Mouse (Mus musculus): ENCODE data around the gene Wdr89. TPM values are rescaled to one million over a fixed set of nuclear protein-coding genes. Genes with fewer than 3 reads are reported as not detected.
"Not testable (repeated sequence)": the region's sequence is repeated elsewhere in the genome, so short reads cannot be mapped to it uniquely, and the experiment has no call there.

The Wdr89 gene
- polyA plus RNA-seq (2012; rRNA removed) = 7.0 and 7.5 TPM in 2 replicates

DNA sequence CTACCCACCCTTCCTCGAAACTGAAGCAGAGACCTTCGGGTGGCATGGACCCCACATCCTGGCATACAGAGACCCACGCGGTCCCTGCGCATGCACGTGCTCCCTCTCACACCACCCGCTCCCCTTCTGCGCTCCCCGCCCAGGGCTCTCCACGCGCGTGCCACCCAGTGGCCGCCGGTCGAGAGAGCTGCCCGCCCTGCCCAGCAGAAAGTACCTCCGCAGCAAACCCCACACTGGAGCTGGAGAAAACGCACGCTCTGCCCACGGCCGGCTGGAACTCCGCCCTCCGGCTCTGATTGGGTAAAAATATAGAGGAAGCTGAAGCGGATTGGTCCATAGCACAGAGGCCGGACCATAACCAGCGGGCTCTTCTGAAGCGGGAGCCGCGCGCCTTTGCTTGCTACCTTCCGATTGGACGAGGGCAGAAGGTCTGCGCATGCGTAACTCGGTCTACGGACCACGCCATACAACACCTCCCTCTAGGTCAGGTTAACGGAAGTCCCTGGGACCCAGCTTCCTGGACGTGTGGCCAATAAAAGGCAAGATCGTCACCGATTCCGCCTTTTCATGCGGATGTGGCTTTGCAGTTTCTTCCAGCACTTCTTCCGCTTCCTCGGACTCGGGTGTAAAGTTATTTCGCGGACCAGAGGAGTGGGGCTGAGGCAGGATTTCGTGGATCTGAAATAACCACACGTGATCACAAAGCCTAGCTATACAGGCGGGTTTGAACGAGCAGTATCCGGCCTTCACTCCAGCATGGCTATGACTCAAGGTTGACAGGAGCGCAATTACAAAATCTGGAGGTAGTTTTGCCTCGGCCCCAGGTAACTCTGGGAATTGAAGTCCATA lies at the start of gene Wdr89:
TSS of gene Wdr89 (minus strand) at position 280 of the 849 bp plus-strand sequence.
- Histone ChIP-seq H3K4me3 (ENCODE audit: insufficient read depth, low read length) (peak within 1 kb of the TSS; percentile 69), H3K4me1 (ENCODE audit: control insufficient read depth, insufficient read depth, low read length) (no peaks in the 10 kb centered on the region), H3K27ac (ENCODE audit: insufficient read depth, low read length) (peak within 1 kb of the TSS; percentile 7; the same call in 1 of the 2 replicates)
- peak; percentile 95 for TF ChIP-seq POLR2A (IDR thresholded peaks at IDR 0.05; ENCODE audit: extremely low read depth, insufficient read depth, low read length)
- TF ChIP-seq CTCF (IDR thresholded peaks at IDR 0.05; ENCODE audit: extremely low read depth, insufficient read depth, low read length) = no peak

DNA sequence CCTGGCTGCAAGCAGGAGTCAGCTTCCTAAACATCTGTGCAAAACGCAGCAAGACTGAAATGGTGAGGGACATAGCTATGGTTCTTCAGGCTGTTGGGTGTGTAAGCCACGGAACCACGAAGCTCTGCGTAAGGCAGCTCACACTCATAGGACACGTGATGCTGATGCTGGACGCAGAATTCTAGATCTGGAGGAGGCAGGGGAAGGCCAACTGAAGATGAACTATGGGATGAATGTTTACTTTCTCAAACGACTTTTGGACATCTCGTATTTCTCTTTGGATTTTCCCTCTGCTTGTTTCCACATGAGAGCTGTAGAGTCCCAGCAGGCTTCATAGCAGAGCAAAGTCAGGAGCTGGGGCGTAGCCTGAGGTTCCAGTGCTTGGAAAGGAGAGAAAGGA lies 44.3 kb upstream of the Wdr89 start:
- Histone ChIP-seq H3K4me3 (ENCODE audit: insufficient read depth, low read length) (no peak overlapping the region), H3K4me1 (ENCODE audit: control insufficient read depth, insufficient read depth, low read length) (no peaks in the 10 kb centered on the region), H3K27ac (ENCODE audit: insufficient read depth, low read length) (no peak overlapping the region)
- TF ChIP-seq CTCF (IDR thresholded peaks at IDR 0.05; ENCODE audit: extremely low read depth, insufficient read depth, low read length) (no peak), POLR2A (IDR thresholded peaks at IDR 0.05; ENCODE audit: extremely low read depth, insufficient read depth, low read length) (no peak)

DNA sequence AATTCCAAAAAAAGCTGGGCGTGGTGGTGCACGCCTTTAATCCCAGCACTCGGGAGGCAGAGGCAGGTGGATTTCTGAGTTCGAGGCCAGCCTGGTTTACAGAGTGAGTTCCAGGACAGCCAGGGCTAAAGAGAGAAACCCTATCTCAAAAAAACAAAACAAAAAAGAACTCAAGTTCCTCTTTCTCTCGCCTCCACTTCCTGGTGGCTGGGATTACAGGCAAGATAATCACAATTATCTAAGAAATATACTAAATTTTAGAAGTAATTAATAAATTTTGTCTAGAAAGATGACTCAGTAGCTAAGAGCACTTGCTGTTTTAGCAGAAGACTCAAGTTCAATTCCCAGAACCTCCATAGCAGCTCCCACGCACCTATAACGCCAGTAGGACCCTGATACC lies 43.6 kb upstream of the Wdr89 start:
- H3K4me1 ChIP-seq (ENCODE audit: control insufficient read depth, insufficient read depth, low read length); H3K27ac ChIP-seq (ENCODE audit: insufficient read depth, low read length); H3K4me3 ChIP-seq (ENCODE audit: insufficient read depth, low read length): not testable (repeated sequence)

DNA sequence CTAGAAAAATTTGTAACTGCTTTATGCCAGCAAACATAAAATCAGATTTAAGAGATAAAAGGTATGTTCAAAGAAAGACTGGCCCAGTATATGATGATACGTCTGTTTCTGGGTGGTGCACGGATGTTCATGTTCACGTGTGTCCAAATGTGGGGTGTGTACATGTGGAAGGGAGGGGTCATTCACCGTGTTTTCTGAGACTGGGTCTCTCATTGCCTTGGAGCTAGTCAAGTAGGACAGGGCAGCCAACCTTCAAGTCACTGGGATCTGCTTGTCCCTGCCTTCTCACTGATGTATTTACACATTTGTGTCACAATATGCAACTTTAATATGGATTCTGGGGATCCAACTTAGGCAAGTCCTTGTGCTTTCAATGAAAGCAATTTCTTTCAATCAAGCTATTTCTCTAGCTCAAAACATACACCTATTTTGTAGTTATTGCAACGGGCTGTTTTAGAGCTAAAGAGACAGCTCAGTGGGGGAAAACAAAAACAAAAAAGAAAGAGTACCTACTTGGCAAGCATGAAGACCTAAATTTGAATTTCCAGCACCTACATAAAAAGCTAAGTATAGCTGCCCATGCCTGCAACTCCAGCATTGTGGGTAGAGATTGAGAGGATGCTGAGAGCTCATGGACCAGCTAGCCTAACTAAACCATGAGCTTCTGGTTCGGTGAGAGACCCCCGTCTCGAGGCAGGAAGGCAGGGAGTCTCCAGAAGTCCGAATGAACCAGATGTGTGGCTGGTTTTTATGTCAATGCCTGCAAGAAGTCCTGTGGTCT lies 41.4 kb upstream of the Wdr89 start:
- Histone ChIP-seq H3K27ac (ENCODE audit: insufficient read depth, low read length) (no peak overlapping the region), H3K4me3 (ENCODE audit: insufficient read depth, low read length) (no peak overlapping the region), H3K4me1 (ENCODE audit: control insufficient read depth, insufficient read depth, low read length) (no peaks in the 10 kb centered on the region)
- TF ChIP-seq CTCF (IDR thresholded peaks at IDR 0.05; ENCODE audit: extremely low read depth, insufficient read depth, low read length) = no peak
- TF ChIP-seq POLR2A (IDR thresholded peaks at IDR 0.05; ENCODE audit: extremely low read depth, insufficient read depth, low read length) = no peak

DNA sequence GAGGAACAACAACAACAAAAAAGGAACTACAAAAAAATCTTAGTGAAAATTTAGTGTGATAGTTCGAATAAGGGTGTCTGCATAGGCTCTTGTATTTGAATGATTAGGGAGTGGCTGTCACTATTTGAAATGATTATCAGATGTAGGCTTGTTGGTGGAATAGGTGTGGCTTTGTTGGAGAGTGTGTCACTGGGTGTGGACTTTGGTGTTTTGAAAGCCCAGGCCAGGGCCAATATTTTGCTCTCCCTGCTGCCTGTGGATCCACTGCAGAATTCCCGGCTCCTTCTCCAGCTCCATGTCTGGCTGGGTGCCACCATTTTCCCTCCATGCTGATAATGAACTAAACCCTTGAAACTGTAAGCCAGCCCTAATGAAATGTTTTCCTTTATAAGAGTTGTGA lies 40.2 kb upstream of the Wdr89 start:
- H3K27ac ChIP-seq (ENCODE audit: insufficient read depth, low read length) = no peak overlapping the region
- H3K4me3 ChIP-seq (ENCODE audit: insufficient read depth, low read length) = no peak overlapping the region
- TF ChIP-seq CTCF (IDR thresholded peaks at IDR 0.05; ENCODE audit: extremely low read depth, insufficient read depth, low read length) = no peak
- TF ChIP-seq POLR2A (IDR thresholded peaks at IDR 0.05; ENCODE audit: extremely low read depth, insufficient read depth, low read length) = no peak
- H3K4me1 ChIP-seq (ENCODE audit: control insufficient read depth, insufficient read depth, low read length) = no peaks in the 10 kb centered on the region

DNA sequence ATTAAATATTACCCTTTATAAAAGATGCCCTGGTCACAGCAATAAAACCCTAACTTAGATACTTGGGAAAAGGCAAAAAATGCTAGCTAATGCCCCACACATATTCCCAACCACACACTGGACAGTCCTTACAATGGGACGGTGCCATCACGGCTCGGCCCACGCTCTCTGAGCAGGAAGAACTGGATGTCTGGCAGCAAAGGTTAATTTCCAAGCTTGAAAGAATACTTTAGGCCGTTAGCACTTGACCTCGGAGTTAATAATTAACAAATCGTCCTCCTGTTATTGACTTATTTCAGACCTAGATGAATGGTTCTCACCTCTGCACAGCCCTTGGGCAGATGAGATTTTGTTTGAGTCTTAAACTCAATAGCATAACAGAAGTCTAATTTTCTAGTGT lies 37.3 kb upstream of the Wdr89 start:
- TF ChIP-seq POLR2A (IDR thresholded peaks at IDR 0.05; ENCODE audit: extremely low read depth, insufficient read depth, low read length) (no peak), CTCF (IDR thresholded peaks at IDR 0.05; ENCODE audit: extremely low read depth, insufficient read depth, low read length) (no peak)
- Histone ChIP-seq H3K4me3 (ENCODE audit: insufficient read depth, low read length) (no peak overlapping the region), H3K27ac (ENCODE audit: insufficient read depth, low read length) (no peak overlapping the region), H3K4me1 (ENCODE audit: control insufficient read depth, insufficient read depth, low read length) (no peaks in the 10 kb centered on the region)

DNA sequence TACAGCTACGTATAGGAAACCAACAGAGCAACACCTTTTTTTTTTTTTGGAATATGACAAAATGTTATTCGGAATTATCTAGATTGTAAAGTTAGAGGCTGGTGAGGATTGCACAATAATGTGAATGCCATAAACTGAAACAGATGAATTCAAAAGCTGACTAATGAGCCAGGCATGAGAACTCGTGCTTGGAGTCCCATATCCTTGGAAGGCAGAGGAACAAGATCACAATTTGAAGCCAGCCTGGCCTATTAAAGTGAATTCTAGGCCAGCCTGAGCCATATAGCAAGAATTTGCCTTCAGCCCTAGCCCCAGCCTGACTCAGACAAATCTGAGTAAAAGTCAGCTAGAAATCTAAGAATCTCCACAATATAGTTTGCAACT lies 33.4 kb upstream of the Wdr89 start:
- TF ChIP-seq CTCF (IDR thresholded peaks at IDR 0.05; ENCODE audit: extremely low read depth, insufficient read depth, low read length) = no peak
- TF ChIP-seq POLR2A (IDR thresholded peaks at IDR 0.05; ENCODE audit: extremely low read depth, insufficient read depth, low read length) = no peak
- no peak overlapping the region for H3K4me3 ChIP-seq (ENCODE audit: insufficient read depth, low read length)
- H3K4me1 ChIP-seq (ENCODE audit: control insufficient read depth, insufficient read depth, low read length) = no peaks in the 10 kb centered on the region
- H3K27ac ChIP-seq (ENCODE audit: insufficient read depth, low read length) = no peak overlapping the region; the same call in 1 of the 2 replicates

DNA sequence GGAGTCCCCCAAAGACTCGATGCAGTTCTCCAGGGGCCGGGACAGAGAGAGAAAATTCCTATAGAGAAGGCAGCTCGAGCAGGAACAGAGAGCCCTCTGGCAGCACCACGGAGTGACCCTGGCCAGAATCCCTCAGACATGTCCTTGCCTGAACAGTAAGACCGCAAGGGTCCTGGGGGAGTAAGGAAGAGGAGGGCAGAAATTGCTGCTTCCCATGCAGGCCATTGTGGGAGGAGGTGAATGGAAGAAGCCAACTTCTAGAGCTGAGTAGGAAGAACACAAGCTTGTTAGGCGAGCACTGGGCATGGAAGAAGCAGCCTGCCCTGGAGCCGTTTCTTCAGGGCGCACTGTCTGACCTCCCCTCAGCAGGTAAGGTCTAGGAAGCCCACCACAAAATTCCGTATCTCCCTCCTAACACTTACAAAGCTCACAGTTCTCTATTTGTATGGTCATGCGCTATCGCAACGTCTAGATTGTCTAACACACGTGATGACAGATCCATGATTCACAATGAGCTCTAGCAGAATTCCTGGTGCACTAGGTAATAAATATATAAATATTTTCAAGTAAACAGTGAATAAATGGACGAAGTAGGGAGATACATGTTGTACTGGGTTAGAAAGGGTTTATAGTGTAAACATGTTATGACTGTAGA lies 32.9 kb upstream of the Wdr89 start:
- no peak overlapping the region for H3K27ac ChIP-seq (ENCODE audit: insufficient read depth, low read length)
- TF ChIP-seq CTCF (IDR thresholded peaks at IDR 0.05; ENCODE audit: extremely low read depth, insufficient read depth, low read length) (no peak), POLR2A (IDR thresholded peaks at IDR 0.05; ENCODE audit: extremely low read depth, insufficient read depth, low read length) (no peak)
- no peak overlapping the region for H3K4me3 ChIP-seq (ENCODE audit: insufficient read depth, low read length)
- no peaks in the 10 kb centered on the region for H3K4me1 ChIP-seq (ENCODE audit: control insufficient read depth, insufficient read depth, low read length)

DNA sequence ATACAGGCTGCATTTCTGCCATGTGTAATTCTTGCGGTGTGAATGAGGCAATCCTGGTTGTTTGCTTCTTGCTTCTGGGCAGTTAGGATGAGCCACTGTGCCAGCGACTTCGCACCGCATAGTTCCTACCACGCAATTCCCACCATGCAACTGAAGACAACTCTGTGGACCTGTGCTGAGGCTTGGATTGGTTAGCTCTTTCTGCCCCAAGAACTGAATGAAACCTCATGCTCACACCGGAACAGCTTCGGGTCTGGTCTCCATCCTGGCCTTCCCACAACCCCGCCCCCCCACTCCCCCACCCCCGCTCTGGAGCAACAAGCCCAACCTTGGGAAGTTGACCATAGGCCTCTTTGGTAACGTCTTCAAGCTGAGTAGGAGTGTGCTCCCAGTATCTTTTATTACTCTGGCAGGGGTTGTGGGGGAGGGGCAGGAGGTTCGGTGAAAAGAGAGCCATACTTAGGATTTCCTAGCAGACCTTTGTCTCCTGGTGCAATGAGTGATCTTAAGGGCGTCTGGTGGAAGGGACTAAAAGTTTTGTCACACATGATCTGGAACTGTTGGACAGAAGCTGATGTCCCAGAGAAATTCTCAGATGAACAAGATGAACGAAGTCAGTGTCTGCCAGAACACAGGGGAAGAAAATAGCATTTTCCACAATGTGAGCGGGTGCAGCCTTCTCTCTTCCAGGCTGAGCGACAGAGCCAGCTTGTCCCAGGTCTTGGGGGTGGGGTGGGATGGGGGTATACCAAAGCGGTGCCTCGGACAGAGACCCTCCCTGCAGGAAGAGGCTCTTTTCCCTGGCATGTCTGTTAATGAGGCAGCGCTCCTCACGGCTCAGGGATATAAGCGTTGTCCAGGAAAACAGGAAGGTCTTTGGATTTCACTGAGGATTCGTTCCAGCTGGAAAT lies 32.1 kb upstream of the Wdr89 start:
- TF ChIP-seq POLR2A (IDR thresholded peaks at IDR 0.05; ENCODE audit: extremely low read depth, insufficient read depth, low read length) (no peak), CTCF (IDR thresholded peaks at IDR 0.05; ENCODE audit: extremely low read depth, insufficient read depth, low read length) (no peak)
- Histone ChIP-seq H3K4me1 (ENCODE audit: control insufficient read depth, insufficient read depth, low read length) (no peaks in the 10 kb centered on the region), H3K27ac (ENCODE audit: insufficient read depth, low read length) (no peak overlapping the region), H3K4me3 (ENCODE audit: insufficient read depth, low read length) (no peak overlapping the region)
